Mouse (Mus musculus): ENCODE data around the gene Bhlha9. TPM values are rescaled to one million over a fixed set of nuclear protein-coding genes. Genes with fewer than 3 reads are reported as not detected.

Gene Bhlha9
- polyA plus RNA-seq, 1 experiment from 2014 or later = not detected

GRCm38 (mm10) chr11:76655106-76655505 lies 17.2 kb upstream of the Bhlha9 start:
- no peak overlapping the region; the same call in 1 of the 2 replicates for H3K4me3 ChIP-seq (ENCODE audit: low read length)
- peaks cover 13% of the 10 kb centered on the region; the same call in 1 of the 2 replicates for H3K4me1 ChIP-seq (ENCODE audit: control insufficient read depth, insufficient read depth, low read length)
- 6% methylated on average over 10 of the region's 10 CpGs for WGBS
- H3K36me3 ChIP-seq (ENCODE audit: control insufficient read depth, insufficient read depth, low read length) = no peaks in the 10 kb centered on the region
- no peak for ATAC-seq (ENCODE audit: low FRiP score, low TSS enrichment)
- peak overlapping the region; percentile 21; the same call in 1 of the 2 replicates for H3K4me2 ChIP-seq (replicated peaks; ENCODE audit: low read depth, low read length)
- no peak overlapping the region for H3K9ac ChIP-seq (ENCODE audit: low read depth, low read length)
- no peaks in the 10 kb centered on the region for H3K27me3 ChIP-seq (ENCODE audit: control insufficient read depth, insufficient read depth, low read length)
- no peaks in the 10 kb centered on the region for H3K9me3 ChIP-seq (ENCODE audit: control insufficient read depth, low read length)
- no peak overlapping the region for H3K27ac ChIP-seq (ENCODE audit: low read depth, low read length)

- ATAC-seq (ENCODE audit: low FRiP score, low TSS enrichment) = no peak
- Histone ChIP-seq H3K9ac (ENCODE audit: low read depth, low read length) (no peak overlapping the region), H3K9me3 (ENCODE audit: control insufficient read depth, low read length) (no peaks in the 10 kb centered on the region), H3K4me2 (replicated peaks; ENCODE audit: low read depth, low read length) (no peak overlapping the region), H3K4me3 (ENCODE audit: low read length) (no peak overlapping the region), H3K27ac (ENCODE audit: low read depth, low read length) (no peak overlapping the region), H3K4me1 (ENCODE audit: control insufficient read depth, insufficient read depth, low read length) (peaks cover 13% of the 10 kb centered on the region; the same call in 1 of the 2 replicates), H3K27me3 (ENCODE audit: control insufficient read depth, insufficient read depth, low read length) (no peaks in the 10 kb centered on the region), H3K36me3 (ENCODE audit: control insufficient read depth, insufficient read depth, low read length) (no peaks in the 10 kb centered on the region)
- WGBS = 18% methylated on average over 4 of the region's 4 CpGs
These were observed 14.8 kb upstream of the Bhlha9 start for GRCm38 (mm10) chr11:76657450-76657970.

GRCm38 (mm10) chr11:76659138-76659930 lies 12.9 kb upstream of the Bhlha9 start:
- Histone ChIP-seq H3K4me1 (ENCODE audit: control insufficient read depth, insufficient read depth, low read length) (peaks cover 13% of the 10 kb centered on the region; the same call in 1 of the 2 replicates), H3K36me3 (ENCODE audit: control insufficient read depth, insufficient read depth, low read length) (no peaks in the 10 kb centered on the region), H3K9me3 (ENCODE audit: control insufficient read depth, low read length) (no peaks in the 10 kb centered on the region), H3K27ac (ENCODE audit: low read depth, low read length) (peak overlapping the region; percentile 47; the same call in 1 of the 2 replicates), H3K4me3 (ENCODE audit: low read length) (no peak overlapping the region), H3K4me2 (replicated peaks; ENCODE audit: low read depth, low read length) (no peak overlapping the region), H3K27me3 (ENCODE audit: control insufficient read depth, insufficient read depth, low read length) (no peaks in the 10 kb centered on the region; the same call in 1 of the 2 replicates), H3K9ac (ENCODE audit: low read depth, low read length) (no peak overlapping the region)
- WGBS = 13% methylated on average over 14 of the region's 14 CpGs
- ATAC-seq (ENCODE audit: low FRiP score, low TSS enrichment) = peak; percentile 94

GRCm38 (mm10) chr11:76661790-76662468 lies 10.3 kb upstream of the Bhlha9 start:
- no peak for ATAC-seq (ENCODE audit: low FRiP score, low TSS enrichment)
- Histone ChIP-seq H3K4me3 (ENCODE audit: low read length) (no peak overlapping the region), H3K9me3 (ENCODE audit: control insufficient read depth, low read length) (no peaks in the 10 kb centered on the region), H3K4me2 (replicated peaks; ENCODE audit: low read depth, low read length) (no peak overlapping the region), H3K9ac (ENCODE audit: low read depth, low read length) (no peak overlapping the region), H3K27me3 (ENCODE audit: control insufficient read depth, insufficient read depth, low read length) (peaks cover 6% of the 10 kb centered on the region), H3K27ac (ENCODE audit: low read depth, low read length) (no peak overlapping the region), H3K36me3 (ENCODE audit: control insufficient read depth, insufficient read depth, low read length) (no peaks in the 10 kb centered on the region), H3K4me1 (ENCODE audit: control insufficient read depth, insufficient read depth, low read length) (peaks cover 18% of the 10 kb centered on the region)
- 64% methylated on average over 7 of the region's 7 CpGs for WGBS

- H3K36me3 ChIP-seq (ENCODE audit: control insufficient read depth, insufficient read depth, low read length) = no peaks in the 10 kb centered on the region
- WGBS = 8% methylated on average over 35 of the region's 35 CpGs
- H3K9ac ChIP-seq (ENCODE audit: low read depth, low read length) = peak overlapping the region; percentile 47; the same call in 1 of the 2 replicates
- H3K9me3 ChIP-seq (ENCODE audit: control insufficient read depth, low read length) = no peaks in the 10 kb centered on the region
- H3K4me2 ChIP-seq (replicated peaks; ENCODE audit: low read depth, low read length) = peak overlapping the region; percentile 56
- ATAC-seq (ENCODE audit: low FRiP score, low TSS enrichment) = no peak
- H3K4me1 ChIP-seq (ENCODE audit: control insufficient read depth, insufficient read depth, low read length) = peaks cover 5% of the 10 kb centered on the region
- peaks cover 20% of the 10 kb centered on the region for H3K27me3 ChIP-seq (ENCODE audit: control insufficient read depth, insufficient read depth, low read length)
- H3K4me3 ChIP-seq (ENCODE audit: low read length) = peak overlapping the region; percentile 32
- H3K27ac ChIP-seq (ENCODE audit: low read depth, low read length) = no peak overlapping the region
These were observed 6.1 kb upstream of the Bhlha9 start for GRCm38 (mm10) chr11:76666002-76666649.

GRCm38 (mm10) chr11:76667807-76668206 lies 4.5 kb upstream of the Bhlha9 start:
- Histone ChIP-seq H3K36me3 (ENCODE audit: control insufficient read depth, insufficient read depth, low read length) (no peaks in the 10 kb centered on the region), H3K27ac (ENCODE audit: low read depth, low read length) (no peak overlapping the region), H3K9me3 (ENCODE audit: control insufficient read depth, low read length) (no peaks in the 10 kb centered on the region), H3K27me3 (ENCODE audit: control insufficient read depth, insufficient read depth, low read length) (peaks cover 37% of the 10 kb centered on the region), H3K4me1 (ENCODE audit: control insufficient read depth, insufficient read depth, low read length) (peaks cover 11% of the 10 kb centered on the region), H3K4me2 (replicated peaks; ENCODE audit: low read depth, low read length) (no peak overlapping the region), H3K9ac (ENCODE audit: low read depth, low read length) (no peak overlapping the region), H3K4me3 (ENCODE audit: low read length) (no peak overlapping the region)
- no peak for ATAC-seq (ENCODE audit: low FRiP score, low TSS enrichment)
- 17% methylated on average over 4 of the region's 4 CpGs for WGBS

- Histone ChIP-seq H3K4me3 (ENCODE audit: low read length) (peak overlapping the region; percentile 31), H3K27me3 (ENCODE audit: control insufficient read depth, insufficient read depth, low read length) (peaks cover 51% of the 10 kb centered on the region), H3K27ac (ENCODE audit: low read depth, low read length) (no peak overlapping the region), H3K4me2 (replicated peaks; ENCODE audit: low read depth, low read length) (peak overlapping the region; percentile 74), H3K9ac (ENCODE audit: low read depth, low read length) (peak overlapping the region; percentile 45; the same call in 1 of the 2 replicates), H3K36me3 (ENCODE audit: control insufficient read depth, insufficient read depth, low read length) (no peaks in the 10 kb centered on the region), H3K4me1 (ENCODE audit: control insufficient read depth, insufficient read depth, low read length) (peaks cover 8% of the 10 kb centered on the region; the same call in 1 of the 2 replicates), H3K9me3 (ENCODE audit: control insufficient read depth, low read length) (no peaks in the 10 kb centered on the region)
- no peak for ATAC-seq (ENCODE audit: low FRiP score, low TSS enrichment)
- WGBS = 2% methylated on average over 64 of the region's 64 CpGs
These were observed 503 bp downstream of the Bhlha9 start for GRCm38 (mm10) chr11:76672561-76673384.

GRCm38 (mm10) chr11:76674199-76674598 lies 1.9 kb downstream of the Bhlha9 start:
- H3K9me3 ChIP-seq (ENCODE audit: control insufficient read depth, low read length) = no peaks in the 10 kb centered on the region
- no peak overlapping the region for H3K9ac ChIP-seq (ENCODE audit: low read depth, low read length)
- no peak overlapping the region for H3K4me2 ChIP-seq (replicated peaks; ENCODE audit: low read depth, low read length)
- H3K4me3 ChIP-seq (ENCODE audit: low read length) = no peak overlapping the region
- 47% methylated on average over 8 of the region's 8 CpGs for WGBS
- H3K36me3 ChIP-seq (ENCODE audit: control insufficient read depth, insufficient read depth, low read length) = no peaks in the 10 kb centered on the region
- H3K27me3 ChIP-seq (ENCODE audit: control insufficient read depth, insufficient read depth, low read length) = peaks cover 48% of the 10 kb centered on the region
- H3K4me1 ChIP-seq (ENCODE audit: control insufficient read depth, insufficient read depth, low read length) = peaks cover 8% of the 10 kb centered on the region; the same call in 1 of the 2 replicates
- no peak overlapping the region for H3K27ac ChIP-seq (ENCODE audit: low read depth, low read length)
- no peak for ATAC-seq (ENCODE audit: low FRiP score, low TSS enrichment)
